Mouse (Mus musculus) neural tube, embryonic 15.5 days (tissue): Measurements from ENCODE around the gene Vcl. TPM values are rescaled to one million over a fixed set of nuclear protein-coding genes. Genes with fewer than 3 reads are reported as not detected.

Experiments used
- ATAC-seq: fragments of 200-750 bp; cut with Nextera tagmentation; 2 replicates; pipeline ENCODE4 v1.8.0; 2017; ENCODE audit warnings: mild to moderate bottlenecking, moderate TSS enrichment, moderate library complexity; ENCODE audit not compliant: low FRiP score
- H3K27ac ChIP-seq: fragments of 300-500 bp; sonication (generic); replicated peaks from 2 replicates; pipeline ENCODE4 v1.5.1; 2015; ENCODE audit warnings: mild to moderate bottlenecking, inconsistent platforms
- H3K27me3 ChIP-seq: fragments of 300-500 bp; sonication (generic); replicated peaks from 2 replicates; pipeline ENCODE4 v1.6.1; 2015; ENCODE audit warnings: inconsistent platforms
- H3K36me3 ChIP-seq: fragments of 300-500 bp; sonication (generic); 2 replicates; pipeline ENCODE4 v1.6.1; 2015; ENCODE audit warnings: inconsistent platforms
- H3K4me1 ChIP-seq: fragments of 300-500 bp; sonication (generic); 2 replicates; pipeline ENCODE4 v1.6.1; 2015; ENCODE audit warnings: inconsistent platforms
- H3K4me2 ChIP-seq: fragments of 300-500 bp; sonication (generic); 2 replicates; pipeline ENCODE4 v1.6.1; 2015; ENCODE audit warnings: inconsistent platforms, mild to moderate bottlenecking, moderate library complexity
- H3K4me3 ChIP-seq: fragments of 300-500 bp; sonication (generic); replicated peaks from 2 replicates; pipeline ENCODE4 v1.5.1; 2015; ENCODE audit warnings: mild to moderate bottlenecking, inconsistent platforms
- H3K9ac ChIP-seq: fragments of 300-500 bp; sonication (generic); replicated peaks from 2 replicates; pipeline ENCODE4 v1.6.1; 2015; ENCODE audit warnings: mild to moderate bottlenecking, inconsistent platforms
- H3K9me3 ChIP-seq: fragments of 300-500 bp; sonication (generic); replicated peaks from 2 replicates; pipeline ENCODE4 v1.6.1; 2016; ENCODE audit warnings: inconsistent platforms
- WGBS: fragments of 180-500 bp; shearing (Covaris S2); methylation state at CpG from one replicate; pipeline ENCODE4 v1.1.7; 2015; ENCODE audit warnings: mixed read lengths; 5-methylcytosine and 5-hydroxymethylcytosine counted together
- polyA plus RNA-seq: library from polyadenylated mRNA; unstranded; fragments of >200 nt; fragmentation: Nextera tagmentation; extraction: Ambion mirVana; gene quantifications from 2 replicates; pipeline ENCODE4 v1.2.1, GENCODE M21; 2015

Vcl gene
- polyA plus RNA-seq, 1 experiment from 2014 or later: 17.5 TPM

DNA sequence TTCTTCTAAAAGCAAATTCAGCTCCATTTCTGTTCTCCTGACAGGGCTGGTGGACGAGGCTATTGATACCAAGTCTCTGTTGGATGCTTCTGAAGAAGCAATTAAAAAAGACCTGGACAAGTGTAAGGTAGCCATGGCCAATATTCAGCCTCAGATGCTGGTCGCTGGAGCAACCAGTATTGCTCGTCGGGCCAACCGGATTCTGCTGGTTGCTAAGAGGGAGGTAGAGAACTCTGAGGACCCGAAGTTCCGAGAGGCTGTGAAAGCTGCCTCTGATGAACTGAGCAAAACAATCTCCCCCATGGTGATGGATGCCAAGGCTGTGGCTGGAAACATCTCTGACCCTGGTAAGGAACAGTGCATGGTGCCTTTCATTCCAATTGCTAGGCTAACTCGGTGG is 91.2 kb downstream of the Vcl start:
- no peak overlapping the region for H3K4me2 ChIP-seq
- peaks cover 35% of the 10 kb centered on the region for H3K36me3 ChIP-seq
- H3K9me3 ChIP-seq: no peaks in the 10 kb centered on the region
- 88% methylated on average over 8 of the region's 8 CpGs for WGBS
- no peak overlapping the region for H3K4me3 ChIP-seq
- no peak overlapping the region for H3K9ac ChIP-seq
- no peaks in the 10 kb centered on the region for H3K27me3 ChIP-seq
- no peak overlapping the region for H3K27ac ChIP-seq
- no peaks in the 10 kb centered on the region for H3K4me1 ChIP-seq
- ATAC-seq: no peak

DNA sequence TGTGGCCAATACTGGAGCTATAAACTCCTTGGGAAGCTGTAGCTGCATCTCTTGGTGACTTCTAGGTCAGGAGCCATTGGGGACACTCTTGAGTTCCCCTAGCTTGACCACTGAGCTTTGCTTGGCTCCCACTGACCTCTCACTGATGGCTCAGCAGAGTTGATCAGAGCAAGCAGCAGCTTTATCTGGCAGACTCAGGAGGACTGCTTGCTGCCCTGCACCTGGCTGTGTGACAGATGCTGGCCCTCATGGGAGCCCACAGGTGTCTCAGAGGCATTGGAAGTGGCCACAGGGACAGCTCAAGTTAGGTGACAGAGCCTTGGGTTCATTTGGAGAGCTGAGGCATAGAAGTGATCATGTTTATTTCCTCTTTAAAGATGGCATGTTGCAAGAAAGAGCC is 98.3 kb downstream of the Vcl start:
- Histone ChIP-seq H3K4me3 (no peak overlapping the region), H3K4me1 (0 out of 2 replicates have a peak, but pooled peaks cover 2% of the 10 kb centered on the region), H3K9ac (no peak overlapping the region), H3K36me3 (peaks cover 52% of the 10 kb centered on the region), H3K27ac (no peak overlapping the region), H3K9me3 (no peaks in the 10 kb centered on the region), H3K4me2 (no peak overlapping the region), H3K27me3 (no peaks in the 10 kb centered on the region)
- ATAC-seq: no peak

DNA sequence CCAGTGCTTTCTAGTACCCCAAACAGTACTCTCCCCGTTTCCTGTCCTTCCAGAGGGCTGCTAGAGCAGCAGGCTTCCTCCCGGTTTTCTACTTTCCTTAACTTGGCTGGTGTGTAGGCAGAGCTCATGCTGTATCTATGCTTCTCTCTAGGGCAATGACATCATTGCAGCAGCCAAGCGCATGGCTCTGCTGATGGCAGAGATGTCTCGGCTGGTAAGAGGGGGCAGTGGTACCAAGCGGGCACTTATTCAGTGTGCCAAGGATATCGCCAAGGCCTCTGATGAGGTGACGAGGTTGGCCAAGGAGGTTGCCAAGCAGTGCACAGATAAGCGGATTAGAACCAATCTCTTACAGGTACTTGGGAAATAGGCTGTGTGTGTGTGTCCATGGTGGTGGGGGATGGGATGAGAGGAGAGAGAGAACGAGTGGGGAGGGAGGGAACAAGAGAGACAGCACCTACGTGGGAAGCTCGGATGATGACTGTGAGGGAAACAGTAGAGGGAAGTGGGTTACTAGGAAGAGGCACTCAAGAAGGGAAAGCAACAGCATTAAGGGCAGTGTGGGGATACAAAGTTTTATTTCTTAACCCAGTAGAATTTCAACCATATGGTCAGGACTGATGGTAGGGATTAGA is 99.9 kb downstream of the Vcl start:
- WGBS: 91% methylated on average over 11 of the region's 11 CpGs

DNA sequence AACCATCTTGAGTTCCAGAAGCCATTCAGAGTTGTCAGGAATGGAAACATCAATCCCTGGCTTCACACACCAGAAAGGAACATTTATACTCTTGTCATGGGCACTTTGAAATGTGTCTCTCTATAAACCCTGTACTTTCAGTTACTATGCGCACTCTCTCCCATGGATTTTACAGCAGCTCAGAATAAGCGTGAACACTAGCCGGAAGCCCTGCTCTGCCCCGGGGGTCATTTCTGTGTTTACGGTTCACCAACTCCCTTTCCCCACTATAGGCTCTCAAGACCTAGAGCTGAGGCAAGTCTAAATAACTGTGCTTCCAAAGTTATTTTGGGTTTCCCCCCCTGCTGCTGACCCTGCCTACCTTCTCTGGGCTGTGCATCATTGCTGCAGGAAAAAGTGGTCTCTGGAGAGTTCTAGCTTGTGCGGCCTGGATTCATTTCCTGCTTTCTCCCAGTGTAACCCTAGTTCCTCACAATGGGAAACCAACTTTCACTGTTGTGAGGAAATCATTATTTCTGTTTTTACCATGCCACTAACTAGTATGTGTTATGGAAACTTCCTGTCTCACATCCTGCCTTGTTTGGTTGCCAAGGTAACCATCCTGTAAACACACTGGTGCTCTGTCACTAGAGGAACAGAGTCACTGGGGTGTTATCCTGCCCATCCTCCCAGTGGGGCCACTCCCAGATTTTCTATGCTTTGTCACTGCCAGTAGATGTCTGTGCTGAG is 102.7 kb downstream of the Vcl start:
- Histone ChIP-seq H3K4me3 (no peak overlapping the region), H3K4me1 (0 out of 2 replicates have a peak, but pooled peaks cover 2% of the 10 kb centered on the region), H3K27ac (peak overlapping the region; percentile 11; the same call in 1 of the 2 replicates), H3K4me2 (no peak overlapping the region), H3K27me3 (no peaks in the 10 kb centered on the region), H3K9me3 (no peaks in the 10 kb centered on the region), H3K9ac (no peak overlapping the region), H3K36me3 (peaks cover 52% of the 10 kb centered on the region)
- peak; percentile 24; the same call in 1 of the 2 replicates for ATAC-seq
- 63% methylated on average over 6 of the region's 6 CpGs for WGBS

More for the DNA sequence above, 99.9 kb downstream of the Vcl start:
- Histone ChIP-seq H3K27me3 (no peaks in the 10 kb centered on the region), H3K9me3 (no peaks in the 10 kb centered on the region), H3K36me3 (peaks cover 54% of the 10 kb centered on the region), H3K27ac (no peak overlapping the region), H3K4me1 (0 out of 2 replicates have a peak, but pooled peaks cover 2% of the 10 kb centered on the region), H3K4me3 (no peak overlapping the region), H3K9ac (no peak overlapping the region), H3K4me2 (no peak overlapping the region)
- ATAC-seq: no peak

DNA sequence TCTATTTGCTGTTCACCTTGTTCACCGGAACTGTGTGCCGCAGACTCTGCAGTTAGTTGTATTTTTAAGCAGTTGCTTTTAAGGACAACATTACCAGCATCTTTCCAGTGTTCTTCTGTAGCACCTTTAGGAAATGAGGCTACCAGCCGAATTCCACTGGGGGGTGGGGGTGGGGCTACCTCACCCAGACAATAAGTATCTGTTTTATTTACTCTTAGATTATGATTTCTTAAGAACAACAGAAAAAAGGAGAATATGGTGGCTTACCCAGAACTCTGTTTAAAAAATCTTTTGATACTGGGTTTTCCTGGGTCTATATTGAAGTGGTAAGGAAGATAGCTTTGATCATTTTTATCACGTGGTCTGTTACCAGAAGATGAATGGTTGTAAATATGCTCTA is 105.1 kb downstream of the Vcl start:
- peaks cover 57% of the 10 kb centered on the region for H3K36me3 ChIP-seq
- H3K4me2 ChIP-seq: no peak overlapping the region
- WGBS: 91% methylated on average over 4 of the region's 4 CpGs

DNA sequence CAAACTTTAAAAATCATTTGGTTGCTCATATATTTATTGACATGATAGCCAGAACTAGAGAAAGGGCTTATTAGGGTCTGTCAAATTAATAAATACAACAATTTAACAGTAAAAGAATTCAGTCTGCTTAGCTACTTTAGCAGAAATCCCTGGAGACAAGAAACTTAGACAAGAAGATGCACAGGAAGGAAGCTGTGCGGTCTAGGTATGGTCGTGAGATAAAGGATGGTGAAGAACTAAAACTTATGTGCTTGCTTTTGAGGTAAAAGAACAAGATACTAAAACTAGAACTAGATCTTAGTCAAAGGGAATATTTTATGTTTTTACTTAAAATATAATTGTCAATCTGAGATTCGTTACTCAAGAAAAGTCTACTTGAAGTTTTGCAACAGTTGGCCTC is 105.6 kb downstream of the Vcl start:
- no peak for ATAC-seq
- no peak overlapping the region for H3K9ac ChIP-seq
- H3K36me3 ChIP-seq: peaks cover 57% of the 10 kb centered on the region

More for the DNA sequence above, 105.1 kb downstream of the Vcl start:
- Histone ChIP-seq H3K27ac (no peak overlapping the region), H3K4me1 (0 out of 2 replicates have a peak, but pooled peaks cover 2% of the 10 kb centered on the region), H3K9ac (no peak overlapping the region), H3K4me3 (no peak overlapping the region), H3K27me3 (no peaks in the 10 kb centered on the region), H3K9me3 (no peaks in the 10 kb centered on the region)
- no peak for ATAC-seq

DNA sequence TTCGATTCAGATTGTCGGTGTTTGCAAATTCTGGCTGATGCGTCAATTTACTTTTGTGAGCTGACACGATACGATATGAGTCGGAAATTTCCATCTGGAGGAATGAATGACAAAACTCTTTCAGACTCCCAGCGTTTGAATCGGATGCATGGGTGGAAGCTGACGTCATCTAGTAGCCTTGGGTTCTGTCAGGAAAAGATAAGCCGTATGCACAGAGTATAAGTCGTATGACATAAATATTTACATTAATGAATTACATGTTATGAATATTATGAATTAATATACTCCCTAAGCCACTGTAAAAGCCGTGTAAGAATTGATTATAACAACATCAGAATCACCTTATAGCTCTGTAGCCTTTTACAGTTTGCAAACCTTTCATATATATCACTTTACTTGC is 109.9 kb downstream of the Vcl start:
- no peak overlapping the region for H3K4me3 ChIP-seq
- peaks cover 47% of the 10 kb centered on the region for H3K36me3 ChIP-seq
- WGBS: 92% methylated on average over 12 of the region's 12 CpGs
- no peak overlapping the region for H3K27ac ChIP-seq
- H3K9me3 ChIP-seq: no peaks in the 10 kb centered on the region
- ATAC-seq: no peak
- H3K27me3 ChIP-seq: no peaks in the 10 kb centered on the region
- H3K4me1 ChIP-seq: no peaks in the 10 kb centered on the region
- H3K4me2 ChIP-seq: no peak overlapping the region
- no peak overlapping the region for H3K9ac ChIP-seq

More for the DNA sequence above, 105.6 kb downstream of the Vcl start:
- Histone ChIP-seq H3K4me3 (no peak overlapping the region), H3K4me2 (no peak overlapping the region), H3K9me3 (no peaks in the 10 kb centered on the region), H3K27ac (no peak overlapping the region), H3K27me3 (no peaks in the 10 kb centered on the region), H3K4me1 (0 out of 2 replicates have a peak, but pooled peaks cover 2% of the 10 kb centered on the region)
- 94% methylated on average over 3 of the region's 3 CpGs for WGBS

DNA sequence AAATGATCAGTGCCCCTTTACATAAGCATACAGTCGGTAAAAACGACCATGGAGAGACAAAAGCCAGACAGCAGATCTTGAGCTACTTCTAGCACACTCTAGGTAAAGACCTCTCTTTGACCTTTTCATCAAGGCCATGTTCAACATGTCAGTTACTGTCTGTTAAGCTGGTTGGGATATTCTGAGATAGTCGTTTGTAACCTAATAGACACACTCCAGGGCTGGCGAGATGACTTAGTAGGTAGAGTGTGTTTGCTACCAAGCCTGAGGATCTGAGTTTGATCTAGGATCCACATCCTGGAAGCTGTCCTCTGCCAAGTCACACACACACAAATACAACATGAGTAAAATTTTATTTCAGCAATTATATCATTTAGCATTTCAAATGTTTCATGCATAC is 110.4 kb downstream of the Vcl start:
- Histone ChIP-seq H3K4me1 (no peaks in the 10 kb centered on the region), H3K36me3 (peaks cover 46% of the 10 kb centered on the region), H3K9me3 (no peaks in the 10 kb centered on the region), H3K27me3 (no peaks in the 10 kb centered on the region), H3K9ac (no peak overlapping the region), H3K27ac (no peak overlapping the region), H3K4me2 (no peak overlapping the region), H3K4me3 (no peak overlapping the region)
- WGBS: 85% methylated on average over 4 of the region's 4 CpGs
- no peak for ATAC-seq

DNA sequence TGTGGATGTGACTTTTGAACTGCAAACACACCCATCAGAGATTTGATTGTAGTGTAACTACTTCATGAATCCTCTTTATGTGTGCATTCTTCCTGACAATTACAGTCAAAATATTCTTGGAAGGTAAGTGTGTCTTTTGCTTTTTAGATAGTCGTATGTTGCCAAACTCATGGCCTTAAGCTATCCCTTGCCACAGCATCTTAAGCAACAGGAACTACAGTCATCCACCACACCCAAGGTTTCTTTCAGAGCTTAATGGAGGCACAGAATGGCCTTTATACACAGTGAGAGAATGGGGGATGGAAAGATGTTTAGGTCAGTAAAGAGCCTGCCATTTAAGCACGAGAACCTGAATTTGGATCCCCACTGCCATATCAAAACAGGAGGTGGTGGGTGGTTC is 118.6 kb downstream of the Vcl start:
- Histone ChIP-seq H3K4me1 (peaks cover 11% of the 10 kb centered on the region), H3K4me3 (no peak overlapping the region), H3K9me3 (no peaks in the 10 kb centered on the region), H3K27ac (no peak overlapping the region), H3K9ac (no peak overlapping the region), H3K36me3 (peaks cover 9% of the 10 kb centered on the region; the same call in 1 of the 2 replicates), H3K4me2 (no peak overlapping the region), H3K27me3 (no peaks in the 10 kb centered on the region)
- WGBS: 88% methylated on average over 2 of the region's 2 CpGs
- no peak for ATAC-seq

DNA sequence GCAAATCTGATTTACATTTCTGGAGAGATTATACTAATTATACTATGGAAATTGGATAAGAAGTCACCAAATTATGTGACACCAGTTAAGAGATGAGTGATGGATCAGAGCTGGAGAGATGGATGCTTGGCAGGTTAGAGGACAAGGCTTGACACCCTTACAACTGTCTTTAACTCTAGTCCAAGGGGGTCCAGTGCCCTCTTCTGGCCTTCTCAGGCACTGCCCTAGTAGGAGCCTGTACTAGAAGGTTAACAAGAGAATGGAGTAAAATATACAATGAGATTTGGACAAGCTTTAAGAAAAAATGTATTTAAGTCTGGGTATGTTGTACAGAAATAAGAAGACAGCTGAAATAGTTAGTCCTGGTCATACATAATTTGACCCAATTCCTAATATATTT is 119.7 kb downstream of the Vcl start:
- H3K27me3 ChIP-seq: no peaks in the 10 kb centered on the region
- no peak overlapping the region for H3K4me3 ChIP-seq
- H3K4me1 ChIP-seq: peaks cover 15% of the 10 kb centered on the region
- H3K27ac ChIP-seq: no peak overlapping the region
- no peak overlapping the region for H3K4me2 ChIP-seq
- 0 out of 2 replicates have a peak, but pooled peaks cover 5% of the 10 kb centered on the region for H3K36me3 ChIP-seq
- no peaks in the 10 kb centered on the region for H3K9me3 ChIP-seq
- ATAC-seq: no peak
- no peak overlapping the region for H3K9ac ChIP-seq

DNA sequence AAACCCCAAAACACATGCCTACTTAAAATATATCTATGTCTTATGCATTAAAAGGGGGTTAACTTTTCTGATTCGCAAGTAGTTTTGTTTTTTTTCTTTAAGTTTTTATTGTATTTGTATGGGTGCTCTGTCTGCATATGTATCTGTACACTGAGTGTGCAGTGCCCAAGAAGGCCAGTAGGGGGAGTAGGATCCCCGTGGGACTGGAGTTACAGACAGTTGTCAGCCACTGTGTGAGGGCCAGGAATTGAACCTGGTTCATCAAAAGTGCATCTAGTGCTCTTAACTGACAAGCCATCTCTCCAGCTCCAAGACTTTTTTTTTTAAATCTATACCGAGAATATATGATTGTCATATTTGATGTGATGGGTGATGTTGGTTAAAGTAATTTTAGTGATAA is 121.5 kb downstream of the Vcl start:
- H3K9me3 ChIP-seq: no peaks in the 10 kb centered on the region
- H3K36me3 ChIP-seq: no peaks in the 10 kb centered on the region
- WGBS: 81% methylated on average over 3 of the region's 3 CpGs
- no peaks in the 10 kb centered on the region for H3K27me3 ChIP-seq
- H3K9ac ChIP-seq: no peak overlapping the region
- no peak for ATAC-seq
- H3K27ac ChIP-seq: no peak overlapping the region
- H3K4me1 ChIP-seq: peaks cover 15% of the 10 kb centered on the region
- peak overlapping the region; percentile 72 for H3K4me3 ChIP-seq
- H3K4me2 ChIP-seq: peak overlapping the region; percentile 98; the same call in 1 of the 2 replicates
